Mouse (Mus musculus) kidney, postnatal 25 days (tissue): ENCODE data around the gene Wdr62.
"Not testable (repeated sequence)": the region's sequence is repeated elsewhere in the genome, so short reads cannot be mapped to it uniquely, and the experiment has no call there.

ENCODE experiments used
- DNase-seq, 2 experiments: peaks; one replicate each; pipeline ENCODE4 v3.0.0; 2021; ENCODE audit warnings: mixed read lengths in 2 of 2

The Wdr62 gene

GRCm38 (mm10) chr7:30202895-30203690, 77.1 kb downstream of the Wdr62 start:
- DNase-seq, result peak in 1 of 2 experiments; percentile 33

GRCm38 (mm10) chr7:30200661-30201060, 79.6 kb downstream of the Wdr62 start:
- DNase-seq, result not testable (repeated sequence)

GRCm38 (mm10) chr7:30200200-30200599, 80.0 kb downstream of the Wdr62 start:
- peak in 1 of 2 experiments; percentile 33 for DNase-seq

GRCm38 (mm10) chr7:30199498-30200139, 80.6 kb downstream of the Wdr62 start:
- peak in 1 of 2 experiments; percentile 34 for DNase-seq

- peak; percentile 60 to 69 for DNase-seq
These were observed 81.7 kb downstream of the Wdr62 start, which contains the start of gene Capns1 for GRCm38 (mm10) chr7:30198481-30198971. TSS of gene Capns1 (minus strand) at chr7:30198811.

- no peak for DNase-seq
These were observed 82.6 kb downstream of the Wdr62 start for GRCm38 (mm10) chr7:30197592-30198129.

- no peak for DNase-seq
These were observed 84.0 kb downstream of the Wdr62 start for GRCm38 (mm10) chr7:30196171-30196570.

GRCm38 (mm10) chr7:30195461-30195860, 84.8 kb downstream of the Wdr62 start:
- DNase-seq, result no peak

GRCm38 (mm10) chr7:30194884-30195283, 85.3 kb downstream of the Wdr62 start:
- peak; percentile 98 for DNase-seq

GRCm38 (mm10) chr7:30194101-30194831, 86.0 kb downstream of the Wdr62 start:
- peak in 1 of 2 experiments; percentile 47 for DNase-seq

- peak; percentile 90 to 92 for DNase-seq
These were observed 86.6 kb downstream of the Wdr62 start for GRCm38 (mm10) chr7:30193581-30194100.

- no peak for DNase-seq
These were observed 87.2 kb downstream of the Wdr62 start for GRCm38 (mm10) chr7:30193013-30193412.

GRCm38 (mm10) chr7:30192088-30192487, 88.1 kb downstream of the Wdr62 start:
- DNase-seq, result no peak
